In the genomic region with DNA sequence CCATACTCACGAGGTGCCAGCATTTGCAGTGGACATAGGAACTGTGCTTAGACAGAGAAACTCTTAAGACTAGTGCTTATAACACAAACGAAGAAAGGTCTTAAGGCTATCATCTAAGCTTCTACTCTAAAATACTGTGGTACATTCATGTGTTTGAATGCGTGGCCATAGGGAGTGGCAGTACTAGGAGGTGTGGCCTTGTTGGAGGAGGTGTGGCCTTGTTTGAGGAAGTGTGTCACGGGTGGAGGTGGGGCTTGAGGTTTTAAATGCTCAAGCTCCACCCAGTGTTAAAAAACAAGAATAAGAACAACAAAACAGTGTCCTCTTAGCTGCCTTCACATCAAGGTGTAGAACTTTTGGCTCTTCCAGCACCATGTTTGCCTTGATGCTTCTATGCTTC, we compare ENCODE assay signal across 23 mouse cellular contexts. TPM values are rescaled to one million over a fixed set of nuclear protein-coding genes. Genes with fewer than 3 reads are reported as not detected.
A peak's percentile ranks its signal among the peaks of the same experiment; 100 is the strongest.
DNase-seq lines count a peak whose midpoint lies in the region; ATAC-seq and TF ChIP-seq lines count a peak whose summit lies in the region.
"Had no signal": no experiment of that assay in that cellular context is flagged by ENCODE, and none has a peak within 500 bp of the region (broad histone marks: within the 10 kb centered on the region; RNA-seq: fewer than 3 reads in every experiment).

No protein-coding gene starts in this region.

- DNase-seq in A20 (ENCODE audit: low read depth, low spot score) (peak; percentile 10), ES-CJ7 (ENCODE audit: low read depth, low spot score) (peak; percentile 6), R1 (ENCODE audit: low read depth, low spot score) (peak; percentile 62)
- peak; percentile 21 for DNase-seq in induced T-regulatory cell, adult 2 months (ENCODE audit: low read depth)
- DNase-seq in kidney, adult 2 months, result no peak
- DNase-seq in cerebellum, postnatal 36 days, result no peak
- DNase-seq: adrenal gland, adult 8-10 months; adrenal gland, postnatal 14 days; adrenal gland, postnatal 36 days; cerebellum, adult 11 months; cerebellum, adult 18-20 months; cerebellum, adult 8-10 months; cerebellum, adult 9-11 months; cerebellum, postnatal 14 days; forebrain, postnatal 0 days had no signal

- 88% methylated on average over 4 of the region's 4 CpGs for WGBS in kidney, adult 2 months

- no peaks in the 10 kb centered on the region for H3K27me3 ChIP-seq in kidney, adult 2 months (replicated peaks; ENCODE audit: control insufficient read depth, insufficient read depth, low read length)
- H3K27me3 ChIP-seq: embryonic facial prominence, embryonic 12.5 days; forebrain, embryonic 13.5 days; forebrain, embryonic 15.5 days had no signal

- no peak overlapping the region for H3K27ac ChIP-seq in kidney, adult 2 months (ENCODE audit: insufficient read depth, low read depth, low read length)
- H3K27ac ChIP-seq: embryonic facial prominence, embryonic 10.5 days; embryonic facial prominence, embryonic 12.5 days; forebrain, embryonic 13.5 days; forebrain, embryonic 15.5 days had no signal

- TF ChIP-seq CTCF in kidney, adult 2 months (conservative IDR thresholded peaks at IDR 0.05; ENCODE audit: insufficient read depth, insufficient read length, low read depth, low read length), result no peak

- no peaks in the 10 kb centered on the region for H3K4me1 ChIP-seq in kidney, adult 2 months (ENCODE audit: control insufficient read depth, insufficient read depth, low read length)
- H3K4me1 ChIP-seq: embryonic facial prominence, embryonic 10.5 days; embryonic facial prominence, embryonic 12.5 days; forebrain, embryonic 13.5 days; forebrain, embryonic 15.5 days had no signal

- ATAC-seq in cerebellum, adult (ENCODE audit: insufficient number of reproducible peaks, low FRiP score, low TSS enrichment), result no peak
- ATAC-seq: activated CD4-positive, CD25-positive, alpha-beta regulatory T cell, adult 4 months; CD4-positive, CD25-positive, alpha-beta regulatory T cell, adult 4 months; forebrain, embryonic 13.5 days; forebrain, embryonic 15.5 days; forebrain, postnatal 0 days; Patski had no signal

- no peak for TF ChIP-seq POLR2A in kidney, adult 2 months (IDR thresholded peaks at IDR 0.05; ENCODE audit: low read depth, low read length)

- H3K36me3 ChIP-seq in kidney, adult 2 months (ENCODE audit: control insufficient read depth, insufficient read depth, low read length), result no peaks in the 10 kb centered on the region
- H3K36me3 ChIP-seq: embryonic facial prominence, embryonic 10.5 days; embryonic facial prominence, embryonic 12.5 days; forebrain, embryonic 15.5 days had no signal

- no peak overlapping the region for H3K4me3 ChIP-seq in kidney, adult 2 months (ENCODE audit: insufficient read depth, low read depth, low read length)
- H3K4me3 ChIP-seq: embryonic facial prominence, embryonic 10.5 days; embryonic facial prominence, embryonic 12.5 days; forebrain, embryonic 13.5 days; forebrain, embryonic 15.5 days had no signal

RNA-seq across cellular contexts. Expression of a gene that starts 31.7 kb away (rescaled TPM):
- polyA plus RNA-seq in kidney, adult 2 months (2012; rRNA removed), result 1.8 and 2.0 TPM in 2 replicates
- polyA plus RNA-seq: activated CD4-positive, CD25-positive, alpha-beta regulatory T cell, adult 4 months had no signal

RNA-seq across cellular contexts. Expression of a gene that starts 59.2 kb away (rescaled TPM):
- not detected in 2 replicates for polyA plus RNA-seq in kidney, adult 2 months (2012; rRNA removed)
- polyA plus RNA-seq: activated CD4-positive, CD25-positive, alpha-beta regulatory T cell, adult 4 months; CD4-positive, CD25-positive, alpha-beta regulatory T cell, adult 4 months; Patski had no signal

Comparison
In these comparisons a context has a peak if more than half of its experiments do, and no peak if none do; other contexts are left out.
1. DNase-seq: peak in A20 (single experiment), ES-CJ7 (single experiment), R1 (single experiment) and induced T-regulatory cell, adult 2 months (single experiment); none in kidney, adult 2 months (single experiment) and cerebellum, postnatal 36 days (0 of 2).